Mouse (Mus musculus) right cerebral cortex, postnatal 25 days (tissue): ENCODE measurements around the gene Nup54.

ENCODE experiments used
- DNase-seq: peaks from one replicate; pipeline ENCODE4 v3.0.0; 2022

Nup54 gene

DNA sequence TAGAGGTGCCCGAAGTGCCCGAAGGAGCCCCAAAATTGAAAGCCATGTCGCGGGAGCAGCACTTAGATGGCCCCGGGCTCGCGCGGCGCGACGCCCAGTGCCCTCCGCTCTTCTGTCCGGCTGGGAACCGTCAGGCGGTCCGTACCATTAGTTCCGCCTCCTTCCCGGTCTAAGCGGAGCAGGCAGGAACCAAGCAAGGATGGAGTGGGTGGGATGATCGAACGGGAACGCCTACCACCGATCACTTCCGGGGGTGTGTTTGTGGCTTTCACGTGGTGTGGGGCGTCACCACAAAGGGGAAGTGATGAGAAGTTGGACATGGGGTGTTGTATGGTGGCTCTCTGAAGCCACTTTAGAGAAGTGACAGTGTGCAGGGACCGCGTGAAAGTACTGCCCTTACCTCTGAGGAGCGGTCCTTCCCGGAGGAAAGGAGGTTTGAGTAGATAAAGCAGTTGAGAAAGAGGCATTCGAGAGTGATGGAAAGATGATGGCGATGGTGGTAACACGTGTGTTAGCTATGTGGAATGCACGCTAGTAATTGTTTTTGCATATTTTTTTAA is at the start of gene Nup54:
TSS of gene Nup54 (minus strand) at position 195 of the 560 bp plus-strand sequence.
- peak; percentile 96 for DNase-seq

DNA sequence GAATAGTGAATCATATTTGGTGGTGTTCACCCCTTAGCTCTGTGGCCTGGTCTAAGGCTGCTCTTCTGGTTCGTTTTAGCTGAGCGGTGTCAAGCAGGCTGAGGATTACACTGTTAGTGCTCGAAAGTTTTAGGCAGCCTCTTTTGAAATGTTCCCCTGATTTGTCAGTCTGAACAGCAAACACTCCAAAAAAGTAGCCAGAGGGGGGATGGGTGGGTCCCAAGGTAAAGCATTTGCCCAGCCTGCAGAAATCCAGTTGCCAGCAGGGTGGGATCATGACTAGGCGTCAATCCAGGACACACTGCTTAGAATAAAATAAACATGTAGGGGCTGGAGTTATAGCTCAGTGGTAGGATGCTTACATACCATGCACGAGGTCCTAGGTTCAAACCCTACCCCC is 37.8 kb upstream of the Nup54 start:
- DNase-seq, result no peak

GRCm38 (mm10) chr5:92471531-92471930 is 36.5 kb upstream of the Nup54 start:
- no peak for DNase-seq

GRCm38 (mm10) chr5:92469201-92470130 is 34.4 kb upstream of the Nup54 start:
- DNase-seq, result no peak

GRCm38 (mm10) chr5:92468234-92468633 is 33.2 kb upstream of the Nup54 start:
- no peak for DNase-seq

DNA sequence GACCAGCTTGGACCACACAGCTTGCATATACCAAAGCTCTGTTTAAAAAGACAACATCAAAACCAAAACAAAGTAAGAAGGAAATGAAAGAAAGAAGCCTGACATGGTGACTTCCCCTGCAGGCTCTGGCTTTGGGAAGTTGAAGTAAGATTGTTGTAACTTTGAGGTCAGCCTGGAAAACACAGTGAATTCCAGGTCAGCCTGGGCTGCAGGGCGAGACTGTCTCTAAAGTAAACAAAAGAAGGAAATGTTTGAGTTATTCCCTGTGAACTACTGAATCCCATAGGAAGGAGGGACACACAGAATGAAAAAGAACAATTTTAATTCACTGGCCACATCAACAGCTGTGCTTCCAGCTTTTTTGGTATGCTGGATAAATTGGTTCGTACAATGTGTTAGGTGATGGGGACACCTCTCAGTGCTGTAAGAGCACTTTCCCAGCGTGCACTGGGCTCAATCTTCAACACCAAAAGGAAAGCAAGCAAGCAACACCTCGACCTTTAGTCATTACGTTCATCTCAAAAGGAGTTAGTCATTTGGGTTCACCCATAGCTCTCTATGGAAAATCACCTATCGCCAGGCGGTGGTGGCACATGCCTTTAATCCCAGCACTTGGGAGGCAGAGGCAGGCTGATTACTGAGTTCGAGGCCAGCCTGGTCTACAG is 32.2 kb upstream of the Nup54 start:
- DNase-seq, result no peak

GRCm38 (mm10) chr5:92465511-92465910 is 30.5 kb upstream of the Nup54 start:
- no peak for DNase-seq

DNA sequence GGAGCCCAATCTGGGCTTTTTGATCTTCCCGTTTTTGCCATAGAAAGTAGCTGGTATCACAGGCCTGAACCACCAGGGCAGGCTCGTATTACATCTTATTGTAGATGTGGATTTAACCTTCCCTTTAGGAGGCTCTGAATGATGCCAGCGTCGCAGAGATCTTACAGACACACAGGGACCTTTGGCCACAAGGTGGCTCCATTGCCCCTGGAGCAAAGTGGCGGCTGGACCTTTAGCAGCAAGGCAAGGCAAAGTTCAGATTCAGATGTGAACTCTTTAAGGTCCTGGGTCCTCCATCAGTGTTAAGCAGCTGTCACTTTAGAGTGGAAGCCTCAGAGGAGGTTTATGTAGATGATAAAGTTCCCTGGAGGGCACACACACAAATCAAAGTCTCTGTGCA is 26.3 kb upstream of the Nup54 start:
- no peak for DNase-seq

- no peak for DNase-seq
Measured at GRCm38 (mm10) chr5:92458726-92459125, 23.7 kb upstream of the Nup54 start.

- DNase-seq, result no peak
Measured at GRCm38 (mm10) chr5:92457410-92457809, 22.4 kb upstream of the Nup54 start.

DNA sequence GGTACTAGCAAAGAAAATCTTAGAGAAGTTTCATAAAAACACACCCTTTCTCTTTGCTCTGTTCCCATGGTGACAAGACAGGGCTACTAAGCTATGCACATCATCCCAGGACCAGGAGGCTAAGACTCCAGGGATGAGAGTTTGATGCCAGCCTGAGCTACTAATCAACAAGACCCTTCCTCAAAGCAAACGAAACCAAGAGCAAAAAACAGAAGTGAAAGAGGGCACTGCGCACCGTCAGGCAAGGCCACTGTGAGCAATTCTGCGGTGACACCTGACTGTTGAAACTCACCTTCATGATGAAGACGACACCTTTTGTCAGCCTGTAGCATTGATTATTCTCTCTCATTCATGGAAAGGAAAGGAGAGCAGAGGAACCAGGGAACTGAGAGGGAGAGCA is 17.9 kb upstream of the Nup54 start:
- DNase-seq, result no peak

DNA sequence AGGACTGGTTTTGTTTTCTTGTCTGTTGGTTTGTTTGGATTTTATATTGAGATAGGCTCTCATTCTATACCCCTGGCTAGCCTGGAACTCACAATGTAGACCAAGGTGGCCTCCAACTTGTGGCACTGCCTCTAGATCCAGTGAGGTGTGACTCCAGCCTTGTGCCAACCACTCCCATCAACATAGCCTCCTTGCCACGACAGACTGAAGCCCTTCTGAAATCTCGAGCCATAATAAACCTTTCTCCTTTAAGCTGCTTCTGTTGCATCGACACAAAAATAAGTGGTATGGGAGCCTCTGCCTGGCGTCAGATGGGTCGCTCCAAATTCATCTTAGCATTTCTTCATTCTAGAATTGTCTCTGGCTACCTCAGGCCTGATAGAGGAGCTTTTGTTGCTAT is 11.7 kb upstream of the Nup54 start:
- DNase-seq, result no peak

- DNase-seq, result no peak
Measured at GRCm38 (mm10) chr5:92445016-92445415, 10.0 kb upstream of the Nup54 start.

DNA sequence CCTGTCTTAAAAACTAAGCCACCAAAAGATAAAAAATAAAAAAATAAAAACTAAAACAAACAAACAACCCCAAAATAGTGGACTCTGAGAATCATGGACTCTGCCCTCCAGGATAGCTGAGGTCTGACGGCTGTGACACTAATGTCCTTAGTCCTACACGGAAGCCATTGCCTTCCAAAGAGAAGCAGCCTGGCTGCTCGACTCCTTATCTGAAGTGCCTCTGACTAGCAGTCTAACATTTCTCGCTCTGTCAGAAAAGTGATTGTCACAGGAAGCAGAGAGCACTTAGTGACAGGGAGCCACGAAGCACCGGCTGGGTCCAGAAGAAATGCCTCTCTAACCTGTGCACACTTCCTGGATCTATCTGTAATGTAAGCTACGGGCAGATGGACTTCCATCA is 7.9 kb upstream of the Nup54 start:
- DNase-seq, result no peak

- no peak for DNase-seq
Measured at GRCm38 (mm10) chr5:92441494-92441893, 6.5 kb upstream of the Nup54 start.

DNA sequence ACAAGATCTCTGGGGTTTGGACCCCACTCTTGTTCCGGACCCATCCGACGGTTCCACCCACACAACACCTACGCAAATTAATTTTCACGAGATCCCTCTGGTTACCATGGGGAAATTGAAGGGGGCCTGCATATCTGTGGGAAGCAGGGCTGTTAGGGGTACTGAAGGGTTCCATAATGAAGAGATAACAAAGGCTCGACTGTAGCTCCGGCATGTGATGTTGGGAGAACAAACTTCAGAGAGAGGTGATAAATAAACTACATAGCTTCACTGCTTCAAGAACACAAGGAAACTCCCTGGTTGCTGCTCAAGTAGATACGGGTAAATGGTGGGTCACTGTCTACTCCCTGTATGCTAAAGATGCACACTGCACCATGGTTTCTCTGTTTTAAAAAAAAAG is 3.5 kb upstream of the Nup54 start:
- DNase-seq, result no peak

DNA sequence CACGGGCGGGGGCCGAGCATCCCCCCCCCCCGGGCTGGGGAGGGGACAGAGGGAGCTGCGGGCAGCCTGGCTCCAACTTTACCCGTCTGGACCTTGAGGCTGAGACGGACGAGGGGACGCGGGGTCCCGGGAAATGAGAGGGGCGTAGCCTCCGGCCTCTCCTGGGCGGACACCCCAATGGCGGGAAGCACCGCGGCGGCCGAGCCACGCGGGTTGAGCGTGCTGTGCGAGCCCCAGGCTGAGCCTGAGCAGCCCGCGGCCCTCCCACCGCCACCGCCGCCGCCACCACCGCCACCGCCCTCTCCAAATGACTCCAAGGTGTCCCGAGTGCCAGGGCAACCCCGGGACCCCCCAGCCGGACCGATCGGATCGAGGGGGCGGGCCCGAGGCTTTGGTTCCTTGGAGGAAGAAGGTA is 441 bp downstream of the Nup54 start:
- DNase-seq, result no peak

DNA sequence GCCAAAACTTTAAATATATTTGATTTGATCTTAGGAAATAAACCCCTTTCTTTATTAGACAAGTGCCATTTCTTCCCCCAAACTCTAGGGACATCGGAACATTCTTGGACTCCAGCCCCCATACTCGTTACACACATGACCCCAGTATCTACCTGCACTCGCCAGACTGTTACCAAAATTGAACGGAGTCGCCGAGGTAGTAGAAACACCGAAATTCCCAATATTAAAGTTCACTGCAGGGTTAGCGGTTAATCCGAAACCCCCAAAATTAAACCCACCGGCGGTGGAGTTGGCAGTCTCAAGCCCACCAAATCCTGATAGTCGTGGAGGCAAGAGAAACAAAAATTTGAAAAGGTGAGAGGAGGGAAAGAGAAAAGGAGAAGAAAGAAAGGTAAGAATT is 949 bp downstream of the Nup54 start:
- no peak for DNase-seq

- DNase-seq, result no peak
Measured at GRCm38 (mm10) chr5:92431611-92432010, 3.4 kb downstream of the Nup54 start.

GRCm38 (mm10) chr5:92430723-92431122 is 4.3 kb downstream of the Nup54 start:
- DNase-seq, result no peak

GRCm38 (mm10) chr5:92424126-92424525 is 10.9 kb downstream of the Nup54 start:
- DNase-seq, result no peak

GRCm38 (mm10) chr5:92413982-92414375 is 21.0 kb downstream of the Nup54 start:
- DNase-seq, result no peak

DNA sequence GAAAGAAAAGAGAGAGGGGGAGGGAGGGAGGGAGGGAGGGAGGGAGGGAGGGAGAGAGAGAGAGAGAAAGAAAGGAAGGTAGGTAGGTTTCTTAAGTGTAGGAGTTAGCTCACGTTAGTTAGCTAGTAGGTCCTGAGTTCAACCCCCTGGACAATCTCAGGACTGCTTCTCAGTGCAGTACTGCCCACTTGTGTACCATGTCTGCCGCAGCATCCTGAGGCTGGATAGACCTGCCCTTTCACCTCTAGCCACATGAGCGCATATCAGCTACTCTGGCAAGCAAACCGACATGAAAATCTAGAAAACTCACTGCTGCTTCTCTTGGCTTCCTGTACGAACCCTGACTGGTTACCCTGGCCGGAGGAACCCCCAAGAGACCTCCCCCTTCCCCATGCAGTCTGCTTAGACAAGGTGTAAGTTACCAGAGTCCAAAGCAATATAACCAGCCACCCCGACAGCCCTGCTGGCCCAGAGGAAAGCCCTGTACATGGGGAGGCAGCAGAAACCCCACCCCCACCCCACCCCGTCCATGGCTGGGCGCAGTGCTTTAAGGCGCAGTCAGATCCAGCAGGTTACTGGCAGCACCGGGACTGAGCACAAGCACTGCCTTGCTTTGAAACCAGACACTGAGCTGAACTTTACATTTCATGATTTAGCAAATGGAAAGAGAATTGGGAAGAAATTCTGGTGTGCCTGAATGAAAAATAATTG is 21.6 kb downstream of the Nup54 start:
- DNase-seq, result no peak
